Mouse (Mus musculus) intestine, embryonic 15.5 days (tissue): ENCODE results near the gene Usp40. TPM values are rescaled to one million over a fixed set of nuclear protein-coding genes. Genes with fewer than 3 reads are reported as not detected.

Source experiments
- ATAC-seq: fragments of 200-750 bp; cut with Nextera tagmentation; 2 replicates; pipeline ENCODE4 v1.8.0; 2017; ENCODE audit warnings: moderate TSS enrichment, moderate library complexity
- H3K27ac ChIP-seq: fragments of 300-500 bp; sonication (generic); 2 replicates; pipeline ENCODE4 v1.5.1; 2015; ENCODE audit warnings: mild to moderate bottlenecking, inconsistent platforms
- H3K27me3 ChIP-seq: fragments of 300-500 bp; sonication (generic); replicated peaks from 2 replicates; pipeline ENCODE4 v1.6.1; 2015; ENCODE audit warnings: inconsistent platforms
- H3K36me3 ChIP-seq: fragments of 300-500 bp; sonication (generic); 2 replicates; pipeline ENCODE4 v1.6.1; 2015; ENCODE audit warnings: inconsistent platforms
- H3K4me1 ChIP-seq: fragments of 300-500 bp; sonication (generic); replicated peaks from 2 replicates; pipeline ENCODE4 v1.6.1; 2015; ENCODE audit warnings: inconsistent platforms
- H3K4me2 ChIP-seq: fragments of 300-500 bp; sonication (generic); replicated peaks from 2 replicates; pipeline ENCODE4 v1.6.1; 2015; ENCODE audit warnings: mild to moderate bottlenecking, inconsistent platforms
- H3K4me3 ChIP-seq: fragments of 300-500 bp; sonication (generic); replicated peaks from 2 replicates; pipeline ENCODE4 v1.5.1; 2015; ENCODE audit warnings: inconsistent platforms
- H3K9ac ChIP-seq: fragments of 300-500 bp; sonication (generic); 2 replicates; pipeline ENCODE4 v1.6.1; 2015; ENCODE audit warnings: inconsistent platforms
- H3K9me3 ChIP-seq: fragments of 300-500 bp; sonication (generic); 2 replicates; pipeline ENCODE4 v1.6.1; 2016; ENCODE audit warnings: inconsistent platforms
- WGBS: fragments of 180-500 bp; shearing (Covaris S2); methylation state at CpG from one replicate; pipeline ENCODE4 v1.1.7; 2015; 5-methylcytosine and 5-hydroxymethylcytosine counted together
- polyA plus RNA-seq: library from polyadenylated mRNA; unstranded; fragments of >200 nt; fragmentation: Nextera tagmentation; extraction: Ambion mirVana; gene quantifications from 2 replicates; pipeline ENCODE4 v1.2.1, GENCODE M21; 2015

Gene Usp40
- polyA plus RNA-seq, 1 experiment from 2014 or later: 28.8 TPM

GRCm38 (mm10) chr1:87936075-87936474, 72.3 kb downstream of the Usp40 start:
- ATAC-seq: no peak
- Histone ChIP-seq H3K4me1 (no peaks in the 10 kb centered on the region), H3K9me3 (no peaks in the 10 kb centered on the region), H3K27me3 (no peaks in the 10 kb centered on the region), H3K9ac (no peak overlapping the region), H3K4me2 (no peak overlapping the region), H3K4me3 (no peak overlapping the region), H3K36me3 (peaks cover 53% of the 10 kb centered on the region), H3K27ac (no peak overlapping the region)
- WGBS: 86% methylated on average over 7 of the region's 7 CpGs

- WGBS: 86% methylated on average over 2 of the region's 2 CpGs
- Histone ChIP-seq H3K4me2 (no peak overlapping the region), H3K9ac (no peak overlapping the region), H3K4me1 (no peaks in the 10 kb centered on the region), H3K9me3 (no peaks in the 10 kb centered on the region), H3K4me3 (no peak overlapping the region), H3K36me3 (peaks cover 50% of the 10 kb centered on the region), H3K27me3 (no peaks in the 10 kb centered on the region), H3K27ac (no peak overlapping the region)
- no peak for ATAC-seq
Measured at GRCm38 (mm10) chr1:87935546-87935945, 72.8 kb downstream of the Usp40 start.

GRCm38 (mm10) chr1:87935095-87935494, 73.3 kb downstream of the Usp40 start:
- WGBS: 85% methylated on average over 9 of the region's 9 CpGs
- Histone ChIP-seq H3K4me1 (no peaks in the 10 kb centered on the region), H3K27me3 (no peaks in the 10 kb centered on the region), H3K9me3 (no peaks in the 10 kb centered on the region), H3K4me2 (no peak overlapping the region), H3K9ac (no peak overlapping the region), H3K27ac (no peak overlapping the region), H3K36me3 (peaks cover 45% of the 10 kb centered on the region), H3K4me3 (no peak overlapping the region)
- ATAC-seq: no peak

- Histone ChIP-seq H3K27ac (no peak overlapping the region), H3K9me3 (no peaks in the 10 kb centered on the region), H3K36me3 (peaks cover 35% of the 10 kb centered on the region), H3K4me1 (no peaks in the 10 kb centered on the region), H3K9ac (no peak overlapping the region), H3K4me3 (no peak overlapping the region), H3K27me3 (no peaks in the 10 kb centered on the region), H3K4me2 (no peak overlapping the region)
- WGBS: 82% methylated on average over 5 of the region's 5 CpGs
- ATAC-seq: no peak
Measured at GRCm38 (mm10) chr1:87933051-87933450, 75.3 kb downstream of the Usp40 start.

GRCm38 (mm10) chr1:87929730-87930129, 78.6 kb downstream of the Usp40 start:
- no peak overlapping the region for H3K4me2 ChIP-seq
- H3K9ac ChIP-seq: no peak overlapping the region
- no peak for ATAC-seq
- H3K27ac ChIP-seq: no peak overlapping the region
- WGBS: 80% methylated on average over 5 of the region's 5 CpGs
- H3K9me3 ChIP-seq: no peaks in the 10 kb centered on the region
- no peaks in the 10 kb centered on the region for H3K27me3 ChIP-seq
- no peaks in the 10 kb centered on the region for H3K4me1 ChIP-seq
- H3K36me3 ChIP-seq: peaks cover 31% of the 10 kb centered on the region
- no peak overlapping the region for H3K4me3 ChIP-seq

GRCm38 (mm10) chr1:87924888-87925287, 83.5 kb downstream of the Usp40 start:
- H3K27me3 ChIP-seq: no peaks in the 10 kb centered on the region
- 80% methylated on average over 4 of the region's 4 CpGs for WGBS
- H3K9ac ChIP-seq: no peak overlapping the region

GRCm38 (mm10) chr1:87922666-87923065, 85.7 kb downstream of the Usp40 start:
- Histone ChIP-seq H3K4me3 (no peak overlapping the region), H3K9me3 (no peaks in the 10 kb centered on the region), H3K4me2 (no peak overlapping the region), H3K27ac (no peak overlapping the region), H3K27me3 (no peaks in the 10 kb centered on the region), H3K9ac (no peak overlapping the region), H3K36me3 (peaks cover 31% of the 10 kb centered on the region), H3K4me1 (no peaks in the 10 kb centered on the region)
- ATAC-seq: no peak
- WGBS: 27% methylated on average over 1 of the region's 1 CpGs

More at GRCm38 (mm10) chr1:87924888-87925287, 83.5 kb downstream of the Usp40 start:
- Histone ChIP-seq H3K4me3 (no peak overlapping the region), H3K27ac (no peak overlapping the region), H3K36me3 (peaks cover 22% of the 10 kb centered on the region), H3K4me1 (no peaks in the 10 kb centered on the region), H3K9me3 (no peaks in the 10 kb centered on the region), H3K4me2 (no peak overlapping the region)
- ATAC-seq: no peak

- H3K27me3 ChIP-seq: no peaks in the 10 kb centered on the region
- no peak overlapping the region for H3K4me3 ChIP-seq
- no peak for ATAC-seq
- no peaks in the 10 kb centered on the region for H3K4me1 ChIP-seq
- no peaks in the 10 kb centered on the region for H3K9me3 ChIP-seq
- no peak overlapping the region for H3K4me2 ChIP-seq
- 65% methylated on average over 3 of the region's 3 CpGs for WGBS
- peaks cover 28% of the 10 kb centered on the region for H3K36me3 ChIP-seq
- no peak overlapping the region for H3K27ac ChIP-seq
- H3K9ac ChIP-seq: no peak overlapping the region
Measured at GRCm38 (mm10) chr1:87920056-87920614, 88.2 kb downstream of the Usp40 start.

- no peaks in the 10 kb centered on the region; the same call in 1 of the 2 replicates for H3K4me1 ChIP-seq
- peaks cover 23% of the 10 kb centered on the region for H3K36me3 ChIP-seq
- H3K4me2 ChIP-seq: no peak overlapping the region
- no peak overlapping the region for H3K9ac ChIP-seq
- no peaks in the 10 kb centered on the region for H3K27me3 ChIP-seq
- ATAC-seq: no peak
- WGBS: 93% methylated on average over 2 of the region's 2 CpGs
- H3K27ac ChIP-seq: no peak overlapping the region
- no peak overlapping the region for H3K4me3 ChIP-seq
- H3K9me3 ChIP-seq: no peaks in the 10 kb centered on the region
Measured at GRCm38 (mm10) chr1:87918061-87918460, 90.3 kb downstream of the Usp40 start.

- H3K4me1 ChIP-seq: peaks cover 2% of the 10 kb centered on the region; the same call in 1 of the 2 replicates
- WGBS: 95% methylated on average over 3 of the region's 3 CpGs
- H3K27me3 ChIP-seq: no peaks in the 10 kb centered on the region
- H3K9me3 ChIP-seq: no peaks in the 10 kb centered on the region
- no peak for ATAC-seq
- no peak overlapping the region for H3K9ac ChIP-seq
- peaks cover 23% of the 10 kb centered on the region for H3K36me3 ChIP-seq
- no peak overlapping the region for H3K27ac ChIP-seq
- no peak overlapping the region for H3K4me2 ChIP-seq
- no peak overlapping the region for H3K4me3 ChIP-seq
Measured at GRCm38 (mm10) chr1:87917361-87917760, 91.0 kb downstream of the Usp40 start.

GRCm38 (mm10) chr1:87913356-87913755, 95.0 kb downstream of the Usp40 start:
- Histone ChIP-seq H3K4me3 (no peak overlapping the region), H3K27ac (no peak overlapping the region), H3K9me3 (no peaks in the 10 kb centered on the region), H3K27me3 (no peaks in the 10 kb centered on the region), H3K4me1 (peaks cover 14% of the 10 kb centered on the region), H3K36me3 (peaks cover 18% of the 10 kb centered on the region), H3K4me2 (no peak overlapping the region), H3K9ac (no peak overlapping the region)
- ATAC-seq: no peak

GRCm38 (mm10) chr1:87910428-87910827, 97.9 kb downstream of the Usp40 start:
- no peaks in the 10 kb centered on the region for H3K36me3 ChIP-seq
- H3K27me3 ChIP-seq: no peaks in the 10 kb centered on the region
- H3K9me3 ChIP-seq: no peaks in the 10 kb centered on the region
- no peak overlapping the region for H3K4me2 ChIP-seq
- peaks cover 20% of the 10 kb centered on the region for H3K4me1 ChIP-seq
- H3K4me3 ChIP-seq: no peak overlapping the region
- no peak overlapping the region for H3K27ac ChIP-seq
- H3K9ac ChIP-seq: no peak overlapping the region
- peak; percentile 79 for ATAC-seq
- 75% methylated on average over 1 of the region's 1 CpGs for WGBS

GRCm38 (mm10) chr1:87909565-87909964, 98.8 kb downstream of the Usp40 start:
- no peaks in the 10 kb centered on the region for H3K36me3 ChIP-seq
- peaks cover 20% of the 10 kb centered on the region for H3K4me1 ChIP-seq
- ATAC-seq: peak; percentile 55; the same call in 1 of the 2 replicates
- peak overlapping the region; percentile 35; the same call in 1 of the 2 replicates for H3K4me2 ChIP-seq
- H3K4me3 ChIP-seq: no peak overlapping the region
- no peaks in the 10 kb centered on the region for H3K27me3 ChIP-seq
- no peak overlapping the region for H3K9ac ChIP-seq
- no peaks in the 10 kb centered on the region for H3K9me3 ChIP-seq
- H3K27ac ChIP-seq: peak overlapping the region; percentile 77
